Mouse (Mus musculus) left cerebral cortex, postnatal 36 days (tissue): ENCODE data around the gene Cavin4. TPM values are rescaled to one million over a fixed set of nuclear protein-coding genes. Genes with fewer than 3 reads are reported as not detected.

ENCODE experiments used
- DNase-seq, 2 experiments: peaks; one replicate each; pipeline ENCODE4 v3.0.0; 2021 to 2022; ENCODE audit warnings: low spot score in 2 of 2, mixed read lengths in 1 of 2
- intact Hi-C: fragments of 180-260 bp; cut with DNase I; formaldehyde crosslinking; loops from one replicate; pipeline ENCODE4 v1.15.1; 2025
- total RNA-seq, 2 experiments: library from RNA; stranded (reverse); gene quantifications; 2 replicates each; pipeline ENCODE4 v1.2.3; 2021

The Cavin4 gene
- total RNA-seq: 1 to 10 TPM; 1.4 to 2.3 TPM

GRCm38 (mm10) chr4:48663271-48663670, at the start of gene Cavin4:
Gene Cavin4 (plus strand): TSS chr4:48663514.
- intact Hi-C loops: loop anchor here (5.0 kb wide), 1 partner anchor 81 kb away; no protein-coding TSS in a partner anchor
- DNase-seq: no peak

DNA sequence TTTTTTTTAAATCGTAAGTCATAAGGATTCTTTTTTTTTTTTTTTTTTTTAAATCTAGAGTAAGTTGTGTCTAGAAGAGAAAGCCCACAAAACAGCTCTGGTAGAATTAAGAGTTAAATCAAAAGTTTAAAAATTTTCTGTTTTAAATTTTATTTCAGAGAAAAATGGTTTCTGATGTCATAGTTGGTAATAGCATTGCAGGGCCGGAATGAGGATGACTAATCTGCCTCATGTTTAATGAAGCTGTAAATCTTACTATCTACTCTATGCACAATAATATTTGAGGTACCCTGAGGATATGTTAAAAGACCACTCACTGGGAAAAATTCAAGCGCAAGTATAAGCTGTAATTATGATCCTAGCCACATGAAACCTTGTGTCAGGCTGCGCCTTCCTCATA, 47.8 kb upstream of the Cavin4 start:
- intact Hi-C loops: no loop called here
- no peak for DNase-seq

DNA sequence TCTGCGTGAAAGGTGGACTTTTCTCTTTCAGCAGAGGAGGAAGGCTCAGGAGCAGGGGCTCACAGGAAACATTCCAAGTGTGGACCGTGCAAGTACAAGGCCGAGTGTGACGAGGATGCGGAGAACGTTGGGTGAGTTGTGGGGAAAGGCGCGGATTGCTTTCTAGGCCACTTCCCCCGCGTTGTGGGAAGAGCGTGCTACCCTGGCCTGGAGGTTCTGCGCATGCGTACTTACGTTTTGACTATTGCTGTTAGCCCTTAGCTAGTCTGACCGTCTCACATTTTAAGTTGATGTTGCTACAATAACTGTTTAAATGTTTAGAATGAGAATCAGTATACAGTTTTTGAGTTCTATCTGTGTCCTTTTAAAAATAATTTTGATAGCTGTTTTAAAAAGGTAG, 46.1 kb upstream of the Cavin4 start:
- DNase-seq: no peak
- intact Hi-C loops: no loop called here

DNA sequence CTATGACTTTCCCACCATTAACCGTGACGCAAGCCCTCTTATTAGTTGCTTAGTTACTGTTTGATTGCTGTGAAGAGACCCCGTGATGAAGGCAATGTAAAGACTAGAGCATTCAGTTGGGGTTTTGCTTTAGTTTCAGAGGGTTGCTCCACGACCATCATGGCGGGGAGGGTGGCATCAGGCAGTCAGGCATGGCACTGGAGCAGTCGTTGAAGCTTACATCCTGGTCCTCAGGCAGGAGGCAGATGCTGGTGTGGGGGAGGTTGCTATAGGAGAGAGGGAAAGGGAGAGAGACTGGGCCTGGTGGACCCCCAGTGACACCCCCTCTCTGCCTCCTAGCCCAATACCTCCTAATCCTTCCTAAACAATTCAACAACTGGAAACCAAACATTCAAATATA, 43.2 kb upstream of the Cavin4 start:
- intact Hi-C loops: no loop called here
- no peak for DNase-seq

GRCm38 (mm10) chr4:48622246-48622645, 41.1 kb upstream of the Cavin4 start:
- DNase-seq: no peak
- intact Hi-C loops: no loop called here

- intact Hi-C loops: no loop called here
- DNase-seq: no peak
Measured at GRCm38 (mm10) chr4:48622946-48623345, 40.4 kb upstream of the Cavin4 start.

DNA sequence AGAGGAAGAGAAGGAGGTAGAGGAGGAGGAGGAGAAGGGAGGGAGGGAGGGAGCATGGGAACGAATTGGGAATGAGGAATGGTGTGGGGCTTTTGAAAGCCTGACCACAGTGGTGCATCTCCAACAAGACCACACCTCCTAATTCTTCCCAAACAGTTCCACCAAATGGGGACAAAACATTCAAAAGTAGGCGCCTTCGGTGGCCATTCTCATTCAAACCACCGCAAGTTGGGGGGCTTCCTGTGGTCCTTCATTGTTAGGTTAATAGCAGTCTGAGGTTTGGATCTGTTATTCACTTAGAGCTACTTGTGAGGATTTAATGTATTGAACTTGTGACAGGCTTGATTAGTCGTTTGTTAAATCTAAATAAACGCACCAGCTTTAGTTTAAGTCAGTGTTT, 38.4 kb upstream of the Cavin4 start:
- intact Hi-C loops: no loop called here
- no peak for DNase-seq

- intact Hi-C loops: no loop called here
Measured at GRCm38 (mm10) chr4:48625836-48626235, 37.5 kb upstream of the Cavin4 start.

GRCm38 (mm10) chr4:48629445-48629844, 33.9 kb upstream of the Cavin4 start:
- intact Hi-C loops: no loop called here
- no peak for DNase-seq

More at GRCm38 (mm10) chr4:48625836-48626235, 37.5 kb upstream of the Cavin4 start:
- no peak for DNase-seq

- intact Hi-C loops: no loop called here
- DNase-seq: no peak
Measured at GRCm38 (mm10) chr4:48633529-48633928, 29.8 kb upstream of the Cavin4 start.

DNA sequence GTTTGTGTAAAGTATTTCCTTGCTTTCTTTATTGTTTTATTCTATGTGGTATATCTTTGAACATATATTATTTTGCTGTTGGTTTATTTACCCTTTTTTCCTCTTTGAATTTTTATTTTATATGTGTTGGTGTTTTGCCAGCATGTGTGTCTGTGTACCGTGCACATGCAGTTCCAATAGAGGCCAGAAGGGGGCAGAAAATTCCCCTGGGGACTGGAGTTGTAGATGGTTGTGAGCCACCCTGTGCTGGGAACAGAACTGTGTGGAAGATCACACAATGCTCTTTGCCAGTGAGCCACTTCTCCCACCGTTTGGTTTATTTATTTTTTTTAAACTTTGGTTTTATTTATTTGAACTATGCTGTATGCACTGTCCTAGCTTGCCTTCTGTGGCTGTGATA, 29.3 kb upstream of the Cavin4 start:
- DNase-seq: no peak

GRCm38 (mm10) chr4:48636831-48637230, 26.5 kb upstream of the Cavin4 start:
- intact Hi-C loops: no loop called here
- no peak for DNase-seq

More for the DNA sequence above, 29.3 kb upstream of the Cavin4 start:
- intact Hi-C loops: no loop called here

GRCm38 (mm10) chr4:48638132-48638531, 25.2 kb upstream of the Cavin4 start:
- no peak for DNase-seq
- intact Hi-C loops: no loop called here

GRCm38 (mm10) chr4:48639503-48639902, 23.8 kb upstream of the Cavin4 start:
- intact Hi-C loops: no loop called here
- DNase-seq: no peak

- intact Hi-C loops: no loop called here
- DNase-seq: no peak
Measured at GRCm38 (mm10) chr4:48643801-48644200, 19.5 kb upstream of the Cavin4 start.

DNA sequence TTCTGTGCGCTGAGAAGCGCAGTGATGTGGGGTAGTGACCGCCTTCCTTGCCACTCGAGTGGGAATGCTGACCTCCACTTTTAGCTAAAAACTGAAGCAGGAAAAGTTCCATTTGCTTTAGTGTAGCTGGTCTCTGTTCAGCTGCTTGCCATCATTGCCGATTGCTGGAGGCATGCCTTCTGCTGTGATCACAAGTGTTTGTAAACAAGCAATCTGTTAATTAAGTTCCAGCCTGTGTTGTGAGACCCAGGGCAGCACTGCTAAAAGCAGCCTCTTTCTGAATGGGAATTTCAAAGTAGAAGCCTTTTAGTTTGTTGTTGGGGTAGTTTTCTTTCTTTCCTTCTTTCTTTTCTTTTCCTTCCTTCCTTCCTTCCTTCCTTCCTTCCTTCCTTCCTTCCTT, 17.2 kb upstream of the Cavin4 start:
- intact Hi-C loops: no loop called here
- no peak for DNase-seq

DNA sequence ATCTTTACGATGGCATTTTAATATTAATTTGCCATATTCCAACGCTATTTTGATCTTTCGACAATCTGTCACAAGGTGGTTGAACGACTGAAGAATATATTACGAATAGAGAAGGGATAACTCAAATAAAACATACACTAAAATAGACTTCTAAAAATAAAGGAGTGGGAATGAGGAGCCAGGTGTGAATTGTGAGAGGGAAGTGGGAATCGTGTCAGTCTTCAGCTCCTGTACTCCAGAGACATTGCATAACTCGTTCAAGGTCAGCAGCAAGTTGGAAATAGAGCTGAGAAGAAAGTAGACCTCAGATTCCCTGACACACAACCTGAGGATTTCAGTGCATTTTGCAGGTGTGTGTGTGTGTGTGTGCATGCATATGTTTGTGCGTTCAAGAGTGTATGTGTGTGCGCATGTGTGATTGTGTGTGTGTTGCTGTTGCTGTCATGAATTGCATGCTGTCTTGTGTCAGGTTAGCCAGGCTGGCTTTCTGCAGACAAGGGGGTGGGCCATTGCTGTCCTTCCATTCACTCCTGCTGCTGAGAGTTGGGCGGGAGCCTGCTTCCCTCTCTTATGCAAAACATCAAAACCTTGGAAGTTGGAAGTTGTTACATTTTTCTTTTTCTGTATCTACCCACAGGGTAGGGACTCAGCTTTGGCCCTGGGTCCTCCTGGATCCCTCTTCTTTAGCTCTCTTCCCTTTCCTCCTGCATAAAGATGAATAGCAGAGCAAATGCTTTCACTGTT, 12.5 kb upstream of the Cavin4 start:
- DNase-seq: no peak
- intact Hi-C loops: no loop called here

DNA sequence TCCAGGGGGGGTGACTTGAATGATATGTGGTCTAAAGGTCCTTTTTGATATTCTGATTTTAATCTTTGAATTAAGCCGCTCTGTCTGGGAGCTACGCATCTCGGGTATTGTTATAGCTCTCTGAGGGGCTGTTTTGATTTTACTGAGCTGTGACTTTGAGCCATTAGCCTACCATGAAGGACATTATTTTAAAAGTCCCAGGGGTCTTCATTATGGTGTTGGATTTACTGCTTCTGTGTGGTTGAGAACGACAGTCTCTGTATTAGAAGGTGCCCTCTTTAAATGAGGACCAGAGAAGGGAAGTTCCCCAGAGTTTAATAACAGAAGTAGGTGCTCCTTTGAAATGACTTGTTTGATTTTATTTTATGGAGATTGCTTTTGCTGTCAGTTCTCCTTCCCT, 9.2 kb upstream of the Cavin4 start:
- intact Hi-C loops: no loop called here

GRCm38 (mm10) chr4:48656530-48656929, 6.8 kb upstream of the Cavin4 start:
- intact Hi-C loops: no loop called here
- DNase-seq: no peak

More for the DNA sequence above, 9.2 kb upstream of the Cavin4 start:
- no peak for DNase-seq

DNA sequence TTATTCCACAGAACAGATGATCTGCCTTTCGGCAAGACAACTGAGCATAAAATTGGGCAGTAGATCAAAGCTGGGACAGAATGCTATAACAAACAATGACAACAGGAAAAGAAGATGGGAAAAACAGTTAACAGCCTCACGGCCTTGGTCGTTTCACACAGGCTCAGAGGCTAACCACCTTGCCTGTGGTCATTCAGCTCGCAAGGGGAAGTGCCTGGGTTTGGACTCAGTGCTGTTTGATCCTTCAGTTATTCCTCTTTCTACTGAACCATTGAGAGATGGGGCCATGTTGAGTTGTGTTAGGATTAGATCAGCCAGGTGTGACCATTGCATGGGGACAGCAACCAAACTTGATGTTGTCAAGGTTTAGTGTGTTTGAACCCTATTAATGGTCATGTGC, 3.2 kb upstream of the Cavin4 start:
- intact Hi-C loops: loop anchor here (5.0 kb wide), 1 partner anchor 78 kb away; no protein-coding TSS in a partner anchor
- no peak for DNase-seq
